Mouse (Mus musculus): ENCODE data around the gene Hs3st3a1. TPM values are rescaled to one million over a fixed set of nuclear protein-coding genes. Genes with fewer than 3 reads are reported as not detected.
A peak's percentile ranks its signal among the peaks of the same experiment; 100 is the strongest.

The Hs3st3a1 gene
- polyA plus RNA-seq, 2 experiments, result 0.06 to 0.20 TPM

- ATAC-seq (ENCODE audit: insufficient read depth), result no peak
- 68% methylated on average over 5 of the region's 5 CpGs for WGBS (ENCODE audit: insufficient replicate concordance)
Observed at GRCm38 (mm10) chr11:64500536-64501112, 65.5 kb downstream of the Hs3st3a1 start.

GRCm38 (mm10) chr11:64503040-64503439 lies 67.9 kb downstream of the Hs3st3a1 start:
- no peaks in the 10 kb centered on the region for H3K36me3 ChIP-seq (replicated peaks; ENCODE audit: control insufficient read depth, insufficient read depth, low read depth)
- no peaks in the 10 kb centered on the region for H3K9me3 ChIP-seq (ENCODE audit: control insufficient read depth, low read length)
- DNase-seq (ENCODE audit: low read depth in 3 of 3, low spot score in 3 of 3) (no peak), ATAC-seq (ENCODE audit: insufficient read depth) (no peak)
- H3K27ac ChIP-seq, result no peak overlapping the region
- WGBS (ENCODE audit: insufficient replicate concordance), result 56% methylated on average over 3 of the region's 3 CpGs
- H3K27me3 ChIP-seq (ENCODE audit: control insufficient read depth, insufficient read depth, low read length), result no peaks in the 10 kb centered on the region
- H3K9ac ChIP-seq (replicated peaks), result no peak overlapping the region
- peaks cover 0 to 1% of the 10 kb centered on the region in 2 experiments; a peak in 2 of 4 replicates for H3K4me1 ChIP-seq (replicated peaks; ENCODE audit: control insufficient read depth in 2 of 2, insufficient read depth in 2 of 2, low read length in 1 of 2)
- no peak overlapping the region for H3K4me3 ChIP-seq (ENCODE audit: insufficient read depth in 1 of 2, low read depth in 2 of 2, low read length in 2 of 2)
- no peak overlapping the region for H3K4me2 ChIP-seq (ENCODE audit: low read depth)
- TF ChIP-seq CTCF (IDR thresholded peaks at IDR 0.05; ENCODE audit: low read depth), result no peak
- TF ChIP-seq EP300 (IDR thresholded peaks at IDR 0.05; ENCODE audit: low read depth), result no peak

More at GRCm38 (mm10) chr11:64500536-64501112, 65.5 kb downstream of the Hs3st3a1 start:
- no peak overlapping the region for H3K4me3 ChIP-seq (ENCODE audit: insufficient read depth in 1 of 2, low read depth in 2 of 2, low read length in 2 of 2)
- DNase-seq (ENCODE audit: low read depth in 3 of 3, low spot score in 3 of 3), result no peak
- H3K27me3 ChIP-seq (ENCODE audit: control insufficient read depth, insufficient read depth, low read length), result no peaks in the 10 kb centered on the region
- H3K9ac ChIP-seq (replicated peaks), result no peak overlapping the region
- H3K27ac ChIP-seq, result no peak overlapping the region
- no peak overlapping the region for H3K4me2 ChIP-seq (ENCODE audit: low read depth)
- H3K4me1 ChIP-seq (replicated peaks; ENCODE audit: control insufficient read depth in 2 of 2, insufficient read depth in 2 of 2, low read length in 1 of 2), result peaks cover 0 to 5% of the 10 kb centered on the region in 2 experiments; a peak in 2 of 4 replicates
- TF ChIP-seq EP300 (IDR thresholded peaks at IDR 0.05; ENCODE audit: low read depth), result no peak
- TF ChIP-seq CTCF (IDR thresholded peaks at IDR 0.05; ENCODE audit: low read depth), result no peak
- H3K36me3 ChIP-seq (replicated peaks; ENCODE audit: control insufficient read depth, insufficient read depth, low read depth), result no peaks in the 10 kb centered on the region
- H3K9me3 ChIP-seq (ENCODE audit: control insufficient read depth, low read length), result no peaks in the 10 kb centered on the region

GRCm38 (mm10) chr11:64505924-64506323 lies 70.8 kb downstream of the Hs3st3a1 start:
- ATAC-seq (ENCODE audit: insufficient read depth) (no peak), DNase-seq (ENCODE audit: low read depth in 3 of 3, low spot score in 3 of 3) (no peak)
- no peaks in the 10 kb centered on the region for H3K36me3 ChIP-seq (replicated peaks; ENCODE audit: control insufficient read depth, insufficient read depth, low read depth)
- H3K4me2 ChIP-seq (ENCODE audit: low read depth), result no peak overlapping the region
- 56% methylated on average over 1 of the region's 1 CpGs for WGBS (ENCODE audit: insufficient replicate concordance)
- no peaks in the 10 kb centered on the region for H3K9me3 ChIP-seq (ENCODE audit: control insufficient read depth, low read length)
- H3K4me1 ChIP-seq (replicated peaks; ENCODE audit: control insufficient read depth in 2 of 2, insufficient read depth in 2 of 2, low read length in 1 of 2), result peaks cover 16 to 28% of the 10 kb centered on the region in 2 experiments
- no peak for TF ChIP-seq CTCF (IDR thresholded peaks at IDR 0.05; ENCODE audit: low read depth)
- TF ChIP-seq EP300 (IDR thresholded peaks at IDR 0.05; ENCODE audit: low read depth), result no peak
- H3K27ac ChIP-seq, result no peak overlapping the region
- H3K27me3 ChIP-seq (ENCODE audit: control insufficient read depth, insufficient read depth, low read length), result no peaks in the 10 kb centered on the region
- H3K4me3 ChIP-seq (ENCODE audit: insufficient read depth in 1 of 2, low read depth in 2 of 2, low read length in 2 of 2), result no peak overlapping the region
- no peak overlapping the region for H3K9ac ChIP-seq (replicated peaks)

GRCm38 (mm10) chr11:64507024-64507423 lies 71.9 kb downstream of the Hs3st3a1 start:
- Histone ChIP-seq H3K9me3 (ENCODE audit: control insufficient read depth, low read length) (no peaks in the 10 kb centered on the region), H3K4me3 (ENCODE audit: insufficient read depth in 1 of 2, low read depth in 2 of 2, low read length in 2 of 2) (no peak overlapping the region), H3K27ac (no peak overlapping the region), H3K4me1 (replicated peaks; ENCODE audit: control insufficient read depth in 2 of 2, insufficient read depth in 2 of 2, low read length in 1 of 2) (peaks cover 16 to 31% of the 10 kb centered on the region in 2 experiments), H3K9ac (replicated peaks) (no peak overlapping the region), H3K4me2 (ENCODE audit: low read depth) (no peak overlapping the region), H3K36me3 (replicated peaks; ENCODE audit: control insufficient read depth, insufficient read depth, low read depth) (no peaks in the 10 kb centered on the region), H3K27me3 (ENCODE audit: control insufficient read depth, insufficient read depth, low read length) (no peaks in the 10 kb centered on the region)
- TF ChIP-seq EP300 (IDR thresholded peaks at IDR 0.05; ENCODE audit: low read depth) (no peak), CTCF (IDR thresholded peaks at IDR 0.05; ENCODE audit: low read depth) (no peak)
- ATAC-seq (ENCODE audit: insufficient read depth), result no peak
- no peak for DNase-seq (ENCODE audit: low read depth in 3 of 3, low spot score in 3 of 3)
- 74% methylated on average over 3 of the region's 3 CpGs for WGBS (ENCODE audit: insufficient replicate concordance)

- 15% methylated on average over 2 of the region's 2 CpGs for WGBS (ENCODE audit: insufficient replicate concordance)
- Histone ChIP-seq H3K27ac (peak overlapping the region; percentile 66), H3K9me3 (ENCODE audit: control insufficient read depth, low read length) (no peaks in the 10 kb centered on the region), H3K4me1 (replicated peaks; ENCODE audit: control insufficient read depth in 2 of 2, insufficient read depth in 2 of 2, low read length in 1 of 2) (peaks cover 16 to 41% of the 10 kb centered on the region in 2 experiments), H3K4me2 (ENCODE audit: low read depth) (peak overlapping the region; percentile 51), H3K27me3 (ENCODE audit: control insufficient read depth, insufficient read depth, low read length) (no peaks in the 10 kb centered on the region), H3K9ac (replicated peaks) (peak overlapping the region; percentile 40), H3K36me3 (replicated peaks; ENCODE audit: control insufficient read depth, insufficient read depth, low read depth) (no peaks in the 10 kb centered on the region), H3K4me3 (ENCODE audit: insufficient read depth in 1 of 2, low read depth in 2 of 2, low read length in 2 of 2) (no peak overlapping the region)
- peak; percentile 99 for ATAC-seq (ENCODE audit: insufficient read depth)
- TF ChIP-seq CTCF (IDR thresholded peaks at IDR 0.05; ENCODE audit: low read depth), result no peak
- TF ChIP-seq EP300 (IDR thresholded peaks at IDR 0.05; ENCODE audit: low read depth), result peak; percentile 90
- peak; percentile 47 to 66 (median 64) for DNase-seq (ENCODE audit: low read depth in 3 of 3, low spot score in 3 of 3)
Observed at GRCm38 (mm10) chr11:64509106-64509505, 74.0 kb downstream of the Hs3st3a1 start.
